ENCODE assay signal across 30 mouse cellular contexts in the genomic region with DNA sequence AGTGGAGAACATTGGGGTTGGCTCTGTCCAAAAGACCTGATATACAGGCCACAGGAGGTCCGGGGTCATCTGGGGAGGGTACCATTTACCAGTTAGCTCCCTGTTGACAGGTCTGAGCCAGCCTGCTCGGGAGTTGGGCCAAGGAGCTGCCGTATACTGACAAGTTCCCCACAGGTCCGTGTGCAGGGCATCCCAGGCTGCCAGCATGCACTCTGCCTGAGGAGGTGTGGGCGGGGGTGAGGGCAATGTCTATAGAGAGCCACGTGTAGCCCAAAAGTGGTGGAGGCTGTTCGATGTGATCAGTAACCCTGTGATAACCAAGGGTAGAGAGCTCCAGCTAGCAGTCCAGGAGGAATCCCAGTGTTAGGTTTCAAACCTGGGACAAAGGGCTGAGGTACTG. TPM values are rescaled to one million over a fixed set of nuclear protein-coding genes. Genes with fewer than 3 reads are reported as not detected.
DNase-seq lines count a peak whose midpoint lies in the region; ATAC-seq lines count a peak whose summit lies in the region.
"Had no signal": no experiment of that assay in that cellular context is flagged by ENCODE, and none has a peak within 500 bp of the region (broad histone marks: within the 10 kb centered on the region; RNA-seq: fewer than 3 reads in every experiment).

No protein-coding gene starts in this region.

- no peak overlapping the region for H3K27ac ChIP-seq in midbrain, embryonic 11.5 days (ENCODE audit: low read depth, low read length)
- no peak overlapping the region for H3K27ac ChIP-seq in midbrain, embryonic 16.5 days (ENCODE audit: low read length)
- H3K27ac ChIP-seq: forebrain, embryonic 13.5 days; gastrocnemius, adult 2 months; hindbrain, embryonic 12.5 days; limb, embryonic 12.5 days; liver, embryonic 12.5 days had no signal

- no peak for ATAC-seq in midbrain, embryonic 11.5 days (ENCODE audit: low FRiP score)
- ATAC-seq in midbrain, embryonic 16.5 days: no peak
- ATAC-seq: forebrain, embryonic 13.5 days; liver, embryonic 12.5 days had no signal

- H3K36me3 ChIP-seq in midbrain, embryonic 11.5 days (ENCODE audit: control insufficient read depth, insufficient read depth, low read length): no peaks in the 10 kb centered on the region
- H3K36me3 ChIP-seq in midbrain, embryonic 16.5 days (ENCODE audit: control insufficient read depth, insufficient read depth, low read length): no peaks in the 10 kb centered on the region
- H3K36me3 ChIP-seq: hindbrain, embryonic 12.5 days; limb, embryonic 12.5 days; liver, embryonic 12.5 days had no signal

- no peak overlapping the region for H3K9ac ChIP-seq in midbrain, embryonic 11.5 days (ENCODE audit: low read length)
- H3K9ac ChIP-seq in midbrain, embryonic 16.5 days (ENCODE audit: low read depth, low read length): no peak overlapping the region
- H3K9ac ChIP-seq: forebrain, embryonic 13.5 days; hindbrain, embryonic 12.5 days; limb, embryonic 12.5 days; liver, embryonic 12.5 days had no signal

- no peaks in the 10 kb centered on the region for H3K4me1 ChIP-seq in midbrain, embryonic 11.5 days (ENCODE audit: control insufficient read depth, insufficient read depth, low read length)
- no peaks in the 10 kb centered on the region for H3K4me1 ChIP-seq in midbrain, embryonic 16.5 days (ENCODE audit: control insufficient read depth, insufficient read depth, low read length)
- H3K4me1 ChIP-seq: forebrain, embryonic 13.5 days; hindbrain, embryonic 12.5 days had no signal

- 80% methylated on average over 7 of the region's 7 CpGs for WGBS in midbrain, embryonic 11.5 days
- WGBS in midbrain, embryonic 16.5 days: 78% methylated on average over 7 of the region's 7 CpGs

- intact Hi-C loops in heart, postnatal 36 days (cut with DNase I): no loop called here

- no peak overlapping the region for H3K4me3 ChIP-seq in midbrain, embryonic 11.5 days (ENCODE audit: low read depth, low read length)
- H3K4me3 ChIP-seq in midbrain, embryonic 16.5 days (ENCODE audit: low read depth, low read length): no peak overlapping the region
- H3K4me3 ChIP-seq: forebrain, embryonic 13.5 days; gastrocnemius, adult 2 months; hindbrain, embryonic 12.5 days; limb, embryonic 12.5 days; liver, embryonic 12.5 days had no signal

- H3K4me2 ChIP-seq in midbrain, embryonic 11.5 days: no peak overlapping the region
- H3K4me2 ChIP-seq in midbrain, embryonic 16.5 days (ENCODE audit: low read length): no peak overlapping the region
- H3K4me2 ChIP-seq: forebrain, embryonic 13.5 days; heart, embryonic 11.5 days; hindbrain, embryonic 12.5 days; limb, embryonic 12.5 days; liver, embryonic 12.5 days had no signal

- H3K27me3 ChIP-seq in midbrain, embryonic 11.5 days (ENCODE audit: control insufficient read depth, insufficient read depth, low read length): no peaks in the 10 kb centered on the region
- no peaks in the 10 kb centered on the region for H3K27me3 ChIP-seq in midbrain, embryonic 16.5 days (ENCODE audit: control insufficient read depth, insufficient read depth, low read depth, low read length)
- H3K27me3 ChIP-seq: forebrain, embryonic 13.5 days; hindbrain, embryonic 12.5 days; limb, embryonic 12.5 days; liver, embryonic 12.5 days had no signal

- H3K9me3 ChIP-seq in midbrain, embryonic 11.5 days (ENCODE audit: control insufficient read depth, low read length): no peaks in the 10 kb centered on the region; the same call in 1 of the 2 replicates
- H3K9me3 ChIP-seq in midbrain, embryonic 16.5 days (replicated peaks; ENCODE audit: control insufficient read depth, low read length, poor library complexity, severe bottlenecking): no peaks in the 10 kb centered on the region
- H3K9me3 ChIP-seq: forebrain, embryonic 13.5 days; hindbrain, embryonic 12.5 days; limb, embryonic 12.5 days; liver, embryonic 12.5 days had no signal

- DNase-seq in cerebellum, postnatal 10 days: peak; percentile 10 to 18
- no peak for DNase-seq in cerebellum, postnatal 4 days (ENCODE audit: low spot score in 2 of 2)
- DNase-seq in midbrain, embryonic 11.5 days (ENCODE audit: low spot score, missing footprints): peak; percentile 59
- peak; percentile 48 for DNase-seq in kidney, postnatal 14 days
- DNase-seq in frontal cortex, postnatal 10 days (ENCODE audit: low spot score in 2 of 2): no peak
- no peak for DNase-seq in heart, postnatal 36 days
- DNase-seq in ovary, adult 18-20 months (ENCODE audit: low spot score): no peak
- DNase-seq: adrenal gland, postnatal 10 days; cerebellum, adult 18-20 months; cerebellum, postnatal 25 days; gastrocnemius, adult 2 months; heart, postnatal 10 days; lung, adult 2 months; right cerebral cortex, adult 18-20 months; right cerebral cortex, postnatal 4 days; thymus, postnatal 14 days had no signal

RNA-seq across cellular contexts. Expression of gene Tex19.2, which starts 18.7 kb away (rescaled TPM):
- polyA plus RNA-seq in midbrain, embryonic 11.5 days (2014; fragmentation: Nextera tagmentation; extraction: Ambion mirVana): not detected in 2 replicates
- not detected in 2 replicates for polyA plus RNA-seq in midbrain, embryonic 16.5 days (2015; fragmentation: Nextera tagmentation; extraction: Ambion mirVana)
- total RNA-seq in heart, postnatal 36 days (2021): not detected
- total RNA-seq: adrenal gland, postnatal 10 days; gastrocnemius, adult 2 months; gastrocnemius, postnatal 4 days; heart, postnatal 10 days; layer of hippocampus, postnatal 14 days; left cerebral cortex, adult 8-10 months; midbrain, postnatal 0 days had no signal
- polyA plus RNA-seq: activated CD4-positive, CD25-positive, alpha-beta regulatory T cell, adult 4 months; embryonic facial prominence, embryonic 14.5 days; forebrain, embryonic 13.5 days; heart, embryonic 11.5 days; hindbrain, embryonic 12.5 days; limb, embryonic 12.5 days; lung, adult 2 months; midbrain, postnatal 0 days; neural tube, embryonic 14.5 days; stomach, embryonic 16.5 days had no signal

RNA-seq across cellular contexts. Expression of gene Sectm1a, which starts 18.7 kb away (rescaled TPM):
- not detected in 2 replicates for polyA plus RNA-seq in midbrain, embryonic 11.5 days (2014; fragmentation: Nextera tagmentation; extraction: Ambion mirVana)
- not detected in 2 replicates for polyA plus RNA-seq in midbrain, embryonic 16.5 days (2015; fragmentation: Nextera tagmentation; extraction: Ambion mirVana)
- total RNA-seq in heart, postnatal 36 days (2021): not detected
- total RNA-seq: gastrocnemius, adult 2 months; gastrocnemius, postnatal 4 days; heart, postnatal 10 days; layer of hippocampus, postnatal 14 days; left cerebral cortex, adult 8-10 months; midbrain, postnatal 0 days had no signal
- polyA plus RNA-seq: activated CD4-positive, CD25-positive, alpha-beta regulatory T cell, adult 4 months; forebrain, embryonic 13.5 days; heart, embryonic 11.5 days; hindbrain, embryonic 12.5 days; limb, embryonic 12.5 days; lung, adult 2 months; midbrain, postnatal 0 days; neural tube, embryonic 14.5 days had no signal

RNA-seq across cellular contexts. Expression of gene Sectm1b, which starts 36.4 kb away (rescaled TPM):
- not detected in 2 replicates for polyA plus RNA-seq in midbrain, embryonic 11.5 days (2014; fragmentation: Nextera tagmentation; extraction: Ambion mirVana)
- polyA plus RNA-seq in midbrain, embryonic 16.5 days (2015; fragmentation: Nextera tagmentation; extraction: Ambion mirVana): not detected in 2 replicates
- total RNA-seq in heart, postnatal 36 days (2021): not detected
- total RNA-seq: adrenal gland, postnatal 10 days; gastrocnemius, adult 2 months; gastrocnemius, postnatal 4 days; heart, postnatal 10 days; layer of hippocampus, postnatal 14 days; left cerebral cortex, adult 8-10 months; midbrain, postnatal 0 days had no signal
- polyA plus RNA-seq: activated CD4-positive, CD25-positive, alpha-beta regulatory T cell, adult 4 months; forebrain, embryonic 13.5 days; heart, embryonic 11.5 days; hindbrain, embryonic 12.5 days; limb, embryonic 12.5 days; midbrain, postnatal 0 days; neural tube, embryonic 14.5 days had no signal

RNA-seq across cellular contexts. Expression of gene Tex19.1, which starts 46.2 kb away (rescaled TPM):
- polyA plus RNA-seq in midbrain, embryonic 11.5 days (2014; fragmentation: Nextera tagmentation; extraction: Ambion mirVana): 0.08 TPM in 1 of 2 replicates, not detected in the other
- polyA plus RNA-seq in midbrain, embryonic 16.5 days (2015; fragmentation: Nextera tagmentation; extraction: Ambion mirVana): not detected in 2 replicates
- total RNA-seq in heart, postnatal 36 days (2021): not detected
- total RNA-seq: adrenal gland, postnatal 10 days; gastrocnemius, adult 2 months; heart, postnatal 10 days; layer of hippocampus, postnatal 14 days; left cerebral cortex, adult 8-10 months; midbrain, postnatal 0 days had no signal
- polyA plus RNA-seq: activated CD4-positive, CD25-positive, alpha-beta regulatory T cell, adult 4 months; embryonic facial prominence, embryonic 14.5 days; forebrain, embryonic 13.5 days; hindbrain, embryonic 12.5 days; limb, embryonic 12.5 days; lung, adult 2 months; midbrain, postnatal 0 days; neural tube, embryonic 14.5 days; stomach, embryonic 16.5 days had no signal

Comparison
In these comparisons a context has a peak if more than half of its experiments do, and no peak if none do; other contexts are left out.
1. DNase-seq: peak in cerebellum, postnatal 10 days (2 of 2), midbrain, embryonic 11.5 days (single experiment) and kidney, postnatal 14 days (single experiment); none in cerebellum, postnatal 4 days (0 of 2), frontal cortex, postnatal 10 days (0 of 2), heart, postnatal 36 days (0 of 2) and ovary, adult 18-20 months (single experiment).